Mouse (Mus musculus): Measurements from ENCODE around the gene Pdlim3. TPM values are rescaled to one million over a fixed set of nuclear protein-coding genes. Genes with fewer than 3 reads are reported as not detected.

The Pdlim3 gene
- polyA plus RNA-seq, 2 experiments, result 0.64 to 0.76 TPM

GRCm38 (mm10) chr8:45883793-45884192 lies 1.5 kb upstream of the Pdlim3 start:
- Histone ChIP-seq H3K27ac (no peak overlapping the region), H3K4me2 (ENCODE audit: low read depth) (no peak overlapping the region), H3K4me3 (ENCODE audit: insufficient read depth in 1 of 2, low read depth in 2 of 2, low read length in 2 of 2) (no peak overlapping the region), H3K9me3 (ENCODE audit: control insufficient read depth, low read length) (no peaks in the 10 kb centered on the region), H3K4me1 (replicated peaks; ENCODE audit: control insufficient read depth in 2 of 2, insufficient read depth in 2 of 2, low read length in 1 of 2) (no peaks in the 10 kb centered on the region), H3K27me3 (ENCODE audit: control insufficient read depth, insufficient read depth, low read length) (no peaks in the 10 kb centered on the region; the same call in 1 of the 2 replicates), H3K9ac (replicated peaks) (no peak overlapping the region), H3K36me3 (replicated peaks; ENCODE audit: control insufficient read depth, insufficient read depth, low read depth) (no peaks in the 10 kb centered on the region)
- 46% methylated on average over 4 of the region's 4 CpGs for WGBS (ENCODE audit: insufficient replicate concordance)
- DNase-seq (ENCODE audit: low read depth in 3 of 3, low spot score in 3 of 3) (no peak), ATAC-seq (ENCODE audit: insufficient read depth) (no peak)
- TF ChIP-seq CTCF (IDR thresholded peaks at IDR 0.05; ENCODE audit: low read depth), result no peak
- no peak for TF ChIP-seq EP300 (IDR thresholded peaks at IDR 0.05; ENCODE audit: low read depth)

DNA sequence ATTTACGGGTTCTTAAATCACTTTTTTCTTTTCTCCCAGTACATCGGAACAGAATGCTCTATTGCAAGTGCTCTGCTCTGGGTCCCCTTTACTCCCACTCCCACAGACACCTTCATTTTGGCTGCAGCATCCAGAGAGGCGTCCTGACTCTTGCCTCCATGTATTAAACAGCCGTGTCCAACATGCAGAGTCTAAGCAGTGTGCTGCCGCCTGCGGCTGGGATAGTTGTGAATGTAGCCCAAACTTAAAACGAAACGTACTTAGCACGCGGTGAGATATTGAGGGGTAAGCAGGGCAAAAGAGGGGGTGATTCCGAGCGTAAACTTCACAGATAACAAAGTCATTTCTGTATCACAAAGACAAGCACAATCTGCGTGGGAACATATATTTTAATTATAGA lies 709 bp upstream of the Pdlim3 start:
- H3K27me3 ChIP-seq (ENCODE audit: control insufficient read depth, insufficient read depth, low read length), result no peaks in the 10 kb centered on the region; the same call in 1 of the 2 replicates
- peak overlapping the region; percentile 44 for H3K4me2 ChIP-seq (ENCODE audit: low read depth)
- H3K9ac ChIP-seq (replicated peaks), result no peak overlapping the region
- no peak for DNase-seq (ENCODE audit: low read depth in 3 of 3, low spot score in 3 of 3)
- 13% methylated on average over 13 of the region's 13 CpGs for WGBS (ENCODE audit: insufficient replicate concordance)
- no peaks in the 10 kb centered on the region for H3K9me3 ChIP-seq (ENCODE audit: control insufficient read depth, low read length)
- H3K27ac ChIP-seq, result no peak overlapping the region
- no peak overlapping the region for H3K4me3 ChIP-seq (ENCODE audit: insufficient read depth in 1 of 2, low read depth in 2 of 2, low read length in 2 of 2)
- no peak for ATAC-seq (ENCODE audit: insufficient read depth)
- TF ChIP-seq CTCF (IDR thresholded peaks at IDR 0.05; ENCODE audit: low read depth), result no peak
- no peak for TF ChIP-seq EP300 (IDR thresholded peaks at IDR 0.05; ENCODE audit: low read depth)
- H3K4me1 ChIP-seq (replicated peaks; ENCODE audit: control insufficient read depth in 2 of 2, insufficient read depth in 2 of 2, low read length in 1 of 2), result no peaks in the 10 kb centered on the region
- H3K36me3 ChIP-seq (replicated peaks; ENCODE audit: control insufficient read depth, insufficient read depth, low read depth), result no peaks in the 10 kb centered on the region

DNA sequence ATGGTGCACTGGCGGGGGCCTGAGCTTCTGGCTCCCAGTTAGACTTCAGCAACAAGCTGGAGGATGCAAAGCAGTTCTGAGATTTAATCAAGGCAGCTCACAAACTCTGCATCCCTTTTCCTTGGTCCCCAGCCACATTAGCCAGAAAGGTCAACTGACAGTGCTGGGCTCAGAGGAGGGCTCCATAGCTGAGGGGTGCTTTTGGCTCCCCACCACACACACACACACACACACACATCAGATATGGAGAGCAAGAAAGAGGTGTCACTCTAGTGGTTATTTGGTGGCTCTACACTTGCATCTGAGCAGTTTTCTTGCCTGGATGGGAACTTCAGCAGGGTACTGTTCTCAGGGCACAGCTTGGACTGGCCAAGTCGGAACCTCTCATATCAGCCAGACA lies 514 bp downstream of the Pdlim3 start:
- Histone ChIP-seq H3K4me2 (ENCODE audit: low read depth) (peak overlapping the region; percentile 44; the same call in 1 of the 2 replicates), H3K27ac (no peak overlapping the region), H3K4me3 (ENCODE audit: insufficient read depth in 1 of 2, low read depth in 2 of 2, low read length in 2 of 2) (no peak overlapping the region; a peak in 1 of 4 replicates), H3K27me3 (ENCODE audit: control insufficient read depth, insufficient read depth, low read length) (no peaks in the 10 kb centered on the region; the same call in 1 of the 2 replicates), H3K9ac (replicated peaks) (no peak overlapping the region), H3K9me3 (ENCODE audit: control insufficient read depth, low read length) (no peaks in the 10 kb centered on the region), H3K4me1 (replicated peaks; ENCODE audit: control insufficient read depth in 2 of 2, insufficient read depth in 2 of 2, low read length in 1 of 2) (no peaks in the 10 kb centered on the region), H3K36me3 (replicated peaks; ENCODE audit: control insufficient read depth, insufficient read depth, low read depth) (no peaks in the 10 kb centered on the region)
- TF ChIP-seq EP300 (IDR thresholded peaks at IDR 0.05; ENCODE audit: low read depth) (no peak), CTCF (IDR thresholded peaks at IDR 0.05; ENCODE audit: low read depth) (no peak)
- ATAC-seq (ENCODE audit: insufficient read depth) (no peak), DNase-seq (ENCODE audit: low read depth in 3 of 3, low spot score in 3 of 3) (no peak)
- 31% methylated on average over 2 of the region's 2 CpGs for WGBS (ENCODE audit: insufficient replicate concordance)

DNA sequence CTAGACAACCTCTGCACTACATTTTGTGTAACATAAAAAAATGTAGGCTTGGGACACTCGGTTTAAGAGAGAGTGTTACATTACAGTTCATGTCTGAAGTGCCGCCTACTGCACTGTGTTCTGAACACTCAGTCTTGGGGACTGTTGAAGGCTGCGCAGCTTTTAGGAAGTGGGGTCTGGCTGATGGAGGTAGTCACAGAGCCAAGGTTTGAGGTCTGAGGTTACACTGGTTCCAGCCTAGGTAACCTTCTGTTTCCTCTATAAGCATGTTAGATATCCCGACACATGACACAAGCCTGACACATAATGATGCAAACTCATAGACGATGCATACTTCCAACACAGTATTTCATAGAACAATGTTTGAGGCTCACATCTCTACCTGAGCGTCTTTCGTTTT lies 4.5 kb downstream of the Pdlim3 start:
- H3K27me3 ChIP-seq (ENCODE audit: control insufficient read depth, insufficient read depth, low read length), result no peaks in the 10 kb centered on the region; the same call in 1 of the 2 replicates
- H3K9ac ChIP-seq (replicated peaks), result no peak overlapping the region
- no peak for ATAC-seq (ENCODE audit: insufficient read depth)
- H3K27ac ChIP-seq, result no peak overlapping the region
- H3K9me3 ChIP-seq (ENCODE audit: control insufficient read depth, low read length), result no peaks in the 10 kb centered on the region
- DNase-seq (ENCODE audit: low read depth in 3 of 3, low spot score in 3 of 3), result no peak
- no peaks in the 10 kb centered on the region for H3K36me3 ChIP-seq (replicated peaks; ENCODE audit: control insufficient read depth, insufficient read depth, low read depth)
- H3K4me3 ChIP-seq (ENCODE audit: insufficient read depth in 1 of 2, low read depth in 2 of 2, low read length in 2 of 2), result no peak overlapping the region
- TF ChIP-seq CTCF (IDR thresholded peaks at IDR 0.05; ENCODE audit: low read depth) (no peak), EP300 (IDR thresholded peaks at IDR 0.05; ENCODE audit: low read depth) (no peak)
- no peaks in the 10 kb centered on the region for H3K4me1 ChIP-seq (replicated peaks; ENCODE audit: control insufficient read depth in 2 of 2, insufficient read depth in 2 of 2, low read length in 1 of 2)
- 66% methylated on average over 7 of the region's 7 CpGs for WGBS (ENCODE audit: insufficient replicate concordance)
- H3K4me2 ChIP-seq (ENCODE audit: low read depth), result no peak overlapping the region

DNA sequence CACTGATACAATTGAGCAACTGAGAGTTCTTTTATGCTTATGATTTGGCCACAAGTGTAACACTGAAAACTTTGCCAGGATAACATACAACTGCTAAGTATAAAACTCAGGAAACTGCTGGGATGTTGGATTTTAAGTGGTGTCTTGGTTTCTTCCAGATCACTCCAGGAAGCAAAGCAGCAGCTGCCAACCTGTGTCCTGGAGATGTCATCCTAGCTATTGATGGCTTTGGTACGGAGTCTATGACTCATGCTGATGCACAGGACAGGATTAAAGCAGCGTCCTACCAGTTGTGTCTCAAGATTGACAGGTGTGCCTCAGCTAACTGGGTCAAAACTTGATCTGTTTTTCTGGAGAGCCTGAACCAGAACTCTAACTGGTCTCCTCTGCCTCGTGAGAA lies 11.3 kb downstream of the Pdlim3 start:
- Histone ChIP-seq H3K27me3 (ENCODE audit: control insufficient read depth, insufficient read depth, low read length) (no peaks in the 10 kb centered on the region), H3K9me3 (ENCODE audit: control insufficient read depth, low read length) (no peaks in the 10 kb centered on the region), H3K4me1 (replicated peaks; ENCODE audit: control insufficient read depth in 2 of 2, insufficient read depth in 2 of 2, low read length in 1 of 2) (no peaks in the 10 kb centered on the region), H3K36me3 (replicated peaks; ENCODE audit: control insufficient read depth, insufficient read depth, low read depth) (no peaks in the 10 kb centered on the region), H3K4me3 (ENCODE audit: insufficient read depth in 1 of 2, low read depth in 2 of 2, low read length in 2 of 2) (no peak overlapping the region), H3K9ac (replicated peaks) (no peak overlapping the region), H3K27ac (no peak overlapping the region), H3K4me2 (ENCODE audit: low read depth) (no peak overlapping the region)
- 40% methylated on average over 3 of the region's 3 CpGs for WGBS (ENCODE audit: insufficient replicate concordance)
- ATAC-seq (ENCODE audit: insufficient read depth) (no peak), DNase-seq (ENCODE audit: low read depth in 3 of 3, low spot score in 3 of 3) (no peak)
- TF ChIP-seq EP300 (IDR thresholded peaks at IDR 0.05; ENCODE audit: low read depth), result no peak
- TF ChIP-seq CTCF (IDR thresholded peaks at IDR 0.05; ENCODE audit: low read depth), result no peak

Measured in liver, embryonic 14.5 days (tissue).